Mouse (Mus musculus): ENCODE measurements at regions not wholly inside any gene's neighbourhood (a gene's known extent, or its start where the extent isn't known, plus 50 kb on each side); places are given as distances from the start of the nearest gene placed in this dataset.

DNA sequence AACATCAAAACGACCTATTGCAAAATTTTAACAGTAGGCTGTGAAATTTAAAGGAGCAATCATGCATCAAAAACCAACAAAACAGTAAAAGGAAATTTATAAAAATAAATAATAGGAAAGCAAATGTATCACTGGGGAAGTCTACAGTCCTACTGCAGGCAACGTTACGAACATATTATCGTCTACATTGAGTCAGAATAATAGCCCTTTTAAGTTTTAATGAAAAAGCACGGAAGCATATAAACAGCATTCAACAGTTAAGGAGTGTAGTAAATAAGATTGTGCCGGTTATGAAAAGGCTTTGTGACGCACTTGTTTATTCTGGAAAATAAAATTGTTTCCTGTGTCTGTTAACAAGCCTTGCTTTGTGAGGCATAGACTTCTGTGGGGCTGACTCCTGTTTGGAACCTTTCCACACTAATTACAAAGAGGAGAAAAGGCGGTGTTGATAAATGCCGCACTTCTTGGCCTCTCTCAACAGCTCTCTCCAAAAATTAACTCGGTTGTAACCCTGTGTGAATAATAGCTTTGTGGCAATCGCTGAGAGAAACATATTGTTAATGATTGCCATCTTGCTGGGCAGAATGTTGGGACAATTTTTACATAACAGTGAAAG, 363.0 kb downstream of the Anxa1 start:
- TF ChIP-seq CTCF (IDR thresholded peaks at IDR 0.05; ENCODE audit: borderline replicate concordance, insufficient read depth, low read depth, low read length) (no peak), POLR2A (IDR thresholded peaks at IDR 0.05; ENCODE audit: borderline replicate concordance, insufficient read depth, low read length) (no peak)

Data from cerebellum, adult 2 months (tissue).